Mouse (Mus musculus) heart, postnatal 0 days (tissue): Measurements from ENCODE around the gene Usp45.

ENCODE experiments used
- CTCF ChIP-seq: IDR thresholded peaks from 2 replicates; pipeline ENCODE4 v1.5.1; 2016; ENCODE audit warnings: antibody characterized with exemption, control low read depth, low read depth
- EP300 ChIP-seq: IDR thresholded peaks from 2 replicates; pipeline ENCODE4 v1.6.1; 2016; ENCODE audit warnings: antibody characterized with exemption, low read depth

GRCm38 (mm10) chr4:21786268-21786667 lies 19.3 kb downstream of the Usp45 start:
- TF ChIP-seq CTCF (no peak), EP300 (no peak)
